Mouse (Mus musculus) stomach, postnatal 0 days (tissue): ENCODE results near the gene Gm45753. TPM values are rescaled to one million over a fixed set of nuclear protein-coding genes. Genes with fewer than 3 reads are reported as not detected.

Experiments
- ATAC-seq: fragments of 200-750 bp; cut with Nextera tagmentation; 2 replicates; pipeline ENCODE4 v1.8.0; 2017; ENCODE audit not compliant: low FRiP score, low TSS enrichment
- DNase-seq: peaks from one replicate; pipeline ENCODE4 v3.0.0-alpha.2; 2016; ENCODE audit warnings: low spot score
- H3K27ac ChIP-seq: fragments of 300-500 bp; sonication (generic); replicated peaks from 2 replicates; pipeline ENCODE4 v1.5.1; 2014; ENCODE audit warnings: mild to moderate bottlenecking, control low read depth
- H3K27me3 ChIP-seq: fragments of 300-500 bp; sonication (generic); 2 replicates; pipeline ENCODE4 v1.6.1; 2014; ENCODE audit warnings: low read length; ENCODE audit not compliant: control insufficient read depth, insufficient read depth
- H3K36me3 ChIP-seq: fragments of 300-500 bp; sonication (generic); 2 replicates; pipeline ENCODE4 v1.6.1; 2014; ENCODE audit warnings: low read length, mixed read lengths; ENCODE audit not compliant: control insufficient read depth, insufficient read depth
- H3K4me1 ChIP-seq: fragments of 300-500 bp; sonication (generic); replicated peaks from 2 replicates; pipeline ENCODE4 v1.6.1; 2014; ENCODE audit warnings: antibody characterized with exemption; ENCODE audit not compliant: control insufficient read depth, insufficient read depth
- H3K4me2 ChIP-seq: fragments of 300-500 bp; sonication (generic); replicated peaks from 2 replicates; pipeline ENCODE4 v1.6.1; 2014; ENCODE audit warnings: low read depth, mild to moderate bottlenecking, control low read depth, moderate library complexity
- H3K4me3 ChIP-seq: fragments of 300-500 bp; sonication (generic); 2 replicates; pipeline ENCODE4 v1.5.1; 2014; ENCODE audit warnings: low read depth, low read length, control low read depth
- H3K9ac ChIP-seq: fragments of 300-500 bp; sonication (generic); 2 replicates; pipeline ENCODE4 v1.6.1; 2014; ENCODE audit warnings: mild to moderate bottlenecking, low read length, control low read depth, mixed read lengths
- H3K9me3 ChIP-seq: fragments of 300-500 bp; sonication (generic); 2 replicates; pipeline ENCODE4 v1.6.1; 2016; ENCODE audit warnings: low read length; ENCODE audit not compliant: control insufficient read depth
- CTCF ChIP-seq: IDR thresholded peaks from 2 replicates; pipeline ENCODE4 v1.5.1; 2016; ENCODE audit warnings: antibody characterized with exemption, low read depth, mild to moderate bottlenecking, moderate library complexity
- EP300 ChIP-seq: optimal IDR thresholded peaks from 2 replicates; pipeline ENCODE3; 2016; ENCODE audit warnings: antibody characterized with exemption
- WGBS: fragments of 180-500 bp; shearing (Covaris S2); extraction: QIAGEN DNeasy Blood & Tissue Kit; methylation state at CpG from one replicate; pipeline ENCODE4 v1.1.7; 2014; 5-methylcytosine and 5-hydroxymethylcytosine counted together
- polyA plus RNA-seq: library from polyadenylated mRNA; unstranded; fragments of >200 nt; fragmentation: Nextera tagmentation; extraction: Ambion mirVana; gene quantifications from 2 replicates; pipeline ENCODE4 v1.2.1, GENCODE M21; 2015

Gene Gm45753
- polyA plus RNA-seq: 0.06 and 0.08 TPM in 2 replicates

DNA sequence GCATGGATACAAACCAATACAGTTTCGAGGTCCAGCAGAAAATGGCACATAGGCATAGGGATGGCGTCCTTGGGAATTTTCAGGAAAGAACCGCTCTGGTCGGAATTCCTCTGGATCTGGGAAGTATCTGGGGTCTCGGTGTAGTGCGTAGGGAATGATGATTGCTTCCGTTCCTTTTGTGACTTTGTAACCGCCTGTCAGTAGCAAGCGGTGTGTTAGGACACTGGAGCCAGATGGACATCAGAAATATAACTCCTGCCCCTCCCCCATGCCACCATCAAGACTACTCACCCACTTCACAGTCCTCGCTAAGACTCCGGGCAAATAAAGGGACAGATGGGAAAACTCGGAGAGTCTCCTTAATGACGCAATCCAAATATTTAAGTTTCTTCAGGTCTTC is at the start of gene Gm45753:
TSS of gene Gm45753 (minus strand) at position 101 of the 400 bp plus-strand sequence.
- DNase-seq (no peak), ATAC-seq (no peak)
- no peak within 1 kb of the TSS for H3K4me2 ChIP-seq
- H3K27ac ChIP-seq: no peak within 1 kb of the TSS
- TF ChIP-seq EP300 (no peak), CTCF (no peak)
- H3K27me3 ChIP-seq: no peaks in the 10 kb centered on the region
- no peak within 1 kb of the TSS for H3K9ac ChIP-seq
- no peaks in the 10 kb centered on the region for H3K4me1 ChIP-seq
- H3K4me3 ChIP-seq: no peak within 1 kb of the TSS
- H3K9me3 ChIP-seq: no peaks in the 10 kb centered on the region
- WGBS: 83% methylated on average over 13 of the region's 13 CpGs
- H3K36me3 ChIP-seq: no peaks in the 10 kb centered on the region

DNA sequence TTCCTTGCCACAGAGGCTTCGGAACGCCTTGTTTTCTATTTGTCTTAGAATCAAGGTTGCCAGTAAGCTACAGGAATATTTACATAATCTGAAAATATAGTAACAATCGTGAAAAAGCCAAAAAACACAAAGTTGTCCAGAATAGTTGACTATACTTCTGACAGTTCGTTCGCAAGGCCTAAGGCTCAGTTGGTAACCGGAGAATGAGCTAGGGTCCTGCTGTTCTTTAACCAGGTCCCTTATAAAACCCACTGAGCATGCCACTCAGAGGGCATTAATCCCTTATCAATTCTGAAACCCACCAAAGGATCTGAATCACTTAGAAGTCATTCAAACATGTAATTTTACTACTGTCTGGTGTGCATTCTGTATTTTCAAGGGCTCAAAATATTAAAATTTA is 47.5 kb upstream of the Gm45753 start:
- no peak for ATAC-seq
- Histone ChIP-seq H3K9me3 (no peaks in the 10 kb centered on the region), H3K4me1 (no peaks in the 10 kb centered on the region), H3K4me2 (no peak overlapping the region), H3K4me3 (no peak overlapping the region), H3K36me3 (no peaks in the 10 kb centered on the region), H3K27ac (no peak overlapping the region), H3K27me3 (no peaks in the 10 kb centered on the region), H3K9ac (no peak overlapping the region)
- DNase-seq: no peak
- TF ChIP-seq EP300 (no peak), CTCF (no peak)
- WGBS: 68% methylated on average over 6 of the region's 6 CpGs

DNA sequence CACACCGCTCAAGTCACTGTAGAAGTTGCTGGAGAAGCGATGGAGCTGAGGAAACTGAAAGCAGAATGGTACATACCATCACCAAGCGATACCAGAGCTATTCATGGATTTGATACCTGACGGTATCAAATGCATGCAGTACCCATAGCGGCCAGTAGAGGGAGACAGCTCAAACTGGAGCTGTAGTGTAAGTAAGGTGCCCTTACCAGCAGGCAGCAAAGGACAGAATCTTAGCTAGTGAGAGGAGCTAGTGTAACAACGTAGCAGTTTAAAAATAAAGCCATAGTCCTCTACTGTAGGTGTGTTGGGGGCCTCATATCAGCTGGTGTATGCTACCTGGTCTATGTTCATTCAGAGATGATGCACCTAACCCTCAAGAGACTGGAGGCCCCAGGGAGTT is 36.8 kb upstream of the Gm45753 start:
- Histone ChIP-seq H3K4me3 (no peak overlapping the region), H3K9me3 (no peaks in the 10 kb centered on the region), H3K27ac (no peak overlapping the region), H3K27me3 (no peaks in the 10 kb centered on the region), H3K9ac (no peak overlapping the region), H3K36me3 (no peaks in the 10 kb centered on the region), H3K4me2 (no peak overlapping the region), H3K4me1 (no peaks in the 10 kb centered on the region)
- 16% methylated on average over 6 of the region's 6 CpGs for WGBS
- ATAC-seq: peak; percentile 65; the same call in 1 of the 2 replicates
- TF ChIP-seq CTCF: peak; percentile 99
- TF ChIP-seq EP300: no peak
- peak; percentile 87 for DNase-seq

DNA sequence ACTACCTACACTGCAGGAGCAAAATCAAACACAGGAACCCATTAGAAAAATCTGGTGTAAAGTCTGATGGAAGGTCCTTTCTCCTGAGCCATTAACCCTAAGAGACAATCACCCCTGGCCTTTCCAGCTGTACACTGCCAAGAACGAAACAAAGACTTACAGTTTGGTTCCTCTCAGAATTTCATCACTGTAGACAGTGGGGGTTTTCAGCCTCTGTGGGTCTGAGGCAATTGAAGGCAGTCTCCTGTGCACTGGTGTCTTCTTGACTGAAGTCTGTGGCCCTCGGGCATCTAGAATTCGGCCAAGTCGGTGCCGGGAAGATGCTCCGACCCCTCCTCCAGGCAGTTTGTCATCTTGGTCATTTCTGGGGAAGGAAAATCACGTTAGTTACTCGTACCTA is 36.0 kb upstream of the Gm45753 start:
- no peaks in the 10 kb centered on the region for H3K36me3 ChIP-seq
- H3K9ac ChIP-seq: no peak overlapping the region
- no peak overlapping the region for H3K27ac ChIP-seq
- H3K9me3 ChIP-seq: no peaks in the 10 kb centered on the region
- ATAC-seq (no peak), DNase-seq (no peak)
- H3K4me3 ChIP-seq: no peak overlapping the region
- H3K4me2 ChIP-seq: no peak overlapping the region
- H3K4me1 ChIP-seq: no peaks in the 10 kb centered on the region
- TF ChIP-seq EP300: no peak
- no peak for TF ChIP-seq CTCF
- no peaks in the 10 kb centered on the region for H3K27me3 ChIP-seq
- 94% methylated on average over 8 of the region's 8 CpGs for WGBS

DNA sequence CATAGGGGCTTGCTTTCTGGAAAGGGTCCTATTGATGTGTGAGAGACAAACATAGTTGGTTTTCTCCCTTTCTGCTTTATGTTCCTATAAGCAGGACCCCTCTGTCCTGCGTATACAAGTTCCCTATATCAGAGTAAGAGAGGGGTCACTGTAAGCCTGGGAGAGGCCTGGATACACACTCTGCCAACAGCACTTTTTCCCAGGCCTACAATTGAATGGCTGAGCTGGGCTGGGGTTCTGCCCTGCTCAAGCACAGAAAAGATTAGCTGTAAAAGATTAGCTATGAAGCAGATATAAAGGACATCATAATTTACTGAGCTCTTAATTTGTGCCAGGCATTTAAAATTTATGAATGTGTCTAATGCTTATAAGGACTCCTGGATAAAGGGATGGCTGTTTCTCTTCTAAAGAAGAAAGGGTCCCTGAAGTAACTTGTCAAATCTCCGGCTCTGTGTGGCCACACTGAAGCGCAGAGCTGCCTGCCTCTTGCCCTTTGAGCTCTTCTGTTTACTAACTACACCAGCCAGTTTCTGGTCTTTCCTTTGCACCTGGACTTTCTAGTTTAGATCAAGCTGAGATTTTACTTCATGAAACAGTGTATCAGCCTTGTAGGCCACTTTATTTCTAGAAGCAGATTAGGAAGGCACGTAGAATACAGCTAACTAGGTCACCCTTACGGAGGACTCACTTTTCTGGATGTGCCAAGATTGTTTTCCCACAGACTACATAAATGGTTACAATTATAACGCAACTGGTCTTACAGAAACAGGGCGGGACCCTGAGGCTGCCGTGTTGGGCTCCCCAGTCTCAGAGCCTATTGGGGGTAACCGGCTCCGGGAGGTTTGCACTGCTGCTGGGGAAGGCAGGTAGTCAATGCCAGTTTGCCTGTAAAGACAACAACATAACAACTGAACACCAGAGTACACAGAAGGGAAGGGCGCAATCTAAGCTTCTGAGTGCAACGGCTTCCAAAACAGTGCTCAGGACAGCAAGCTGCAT is 33.7 kb upstream of the Gm45753 start:
- no peak overlapping the region; the same call in 1 of the 2 replicates for H3K27ac ChIP-seq
- ATAC-seq: peak; percentile 72
- no peaks in the 10 kb centered on the region for H3K27me3 ChIP-seq
- TF ChIP-seq CTCF: no peak
- no peak for TF ChIP-seq EP300
- 66% methylated on average over 12 of the region's 12 CpGs for WGBS
- 0 out of 2 replicates have a peak, but pooled peaks cover 2% of the 10 kb centered on the region for H3K36me3 ChIP-seq
- no peak overlapping the region for H3K4me3 ChIP-seq
- H3K4me1 ChIP-seq: no peaks in the 10 kb centered on the region
- no peaks in the 10 kb centered on the region for H3K9me3 ChIP-seq
- no peak overlapping the region for H3K9ac ChIP-seq
- no peak overlapping the region for H3K4me2 ChIP-seq
- no peak for DNase-seq

DNA sequence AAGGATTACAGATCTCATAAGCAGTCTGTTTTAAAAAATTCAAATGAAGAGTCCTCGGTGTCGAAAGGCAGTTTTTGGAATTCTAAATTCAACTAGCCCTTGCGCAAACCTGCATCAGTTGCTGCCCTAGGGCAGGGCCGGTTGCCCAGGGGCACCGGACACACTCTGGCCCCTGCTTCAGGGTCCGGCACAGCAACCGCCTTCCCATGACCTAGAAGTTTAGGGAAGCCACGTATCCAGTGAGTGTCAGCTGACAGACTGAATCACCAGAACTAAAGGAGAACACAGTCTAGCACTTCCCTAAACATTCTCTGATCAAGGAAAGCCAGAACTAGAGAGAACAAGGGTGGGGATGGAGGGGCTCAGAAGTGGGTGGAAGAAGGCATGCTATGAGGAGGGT is 25.2 kb upstream of the Gm45753 start:
- peak overlapping the region; percentile 3; the same call in 1 of the 2 replicates for H3K27ac ChIP-seq
- DNase-seq: no peak
- no peaks in the 10 kb centered on the region for H3K4me1 ChIP-seq
- 11% methylated on average over 8 of the region's 8 CpGs for WGBS
- peak; percentile 65 for ATAC-seq
- no peaks in the 10 kb centered on the region for H3K27me3 ChIP-seq
- 0 out of 2 replicates have a peak, but pooled peaks cover 2% of the 10 kb centered on the region for H3K36me3 ChIP-seq
- no peak for TF ChIP-seq EP300
- TF ChIP-seq CTCF: no peak
- H3K4me3 ChIP-seq: peak overlapping the region; percentile 59
- no peaks in the 10 kb centered on the region for H3K9me3 ChIP-seq
- H3K4me2 ChIP-seq: peak overlapping the region; percentile 88
- peak overlapping the region; percentile 69 for H3K9ac ChIP-seq
